Mouse (Mus musculus) small intestine, adult 2 months (tissue): ENCODE data around the gene 6430548M08Rik.

Source experiments
- CTCF ChIP-seq: fragments of 200-500 bp; IDR thresholded peaks from 2 replicates; pipeline ENCODE4 v1.5.1; 2012; ENCODE audit warnings: low read depth, mild to moderate bottlenecking, control low read depth, inconsistent platforms, low read length, moderate library complexity, mixed read lengths; ENCODE audit not compliant: insufficient replicate concordance, insufficient read length; ENCODE audit errors: extremely low read depth
- POLR2A ChIP-seq: fragments of 200-500 bp; IDR thresholded peaks from 2 replicates; pipeline ENCODE4 v1.6.1; 2012; ENCODE audit warnings: low read depth, mild to moderate bottlenecking, control low read depth, inconsistent platforms, low read length, moderate library complexity

GRCm38 (mm10) chr8:120067936-120068668 lies 45.9 kb upstream of the 6430548M08Rik start:
- no peak for TF ChIP-seq CTCF
- TF ChIP-seq POLR2A = no peak
